Mouse (Mus musculus): ENCODE measurements around the gene Dcxr. TPM values are rescaled to one million over a fixed set of nuclear protein-coding genes. Genes with fewer than 3 reads are reported as not detected.

The Dcxr gene
- polyA plus RNA-seq, 1 experiment from 2014 or later = 15.9 TPM

Other genes with a start within 250 kb of the Dcxr start
- 187 and 250 TPM in 2 replicates for gene Mrpl12, start 242.7 kb downstream of the Dcxr start, polyA plus RNA-seq (2016; fragmentation: Nextera tagmentation; extraction: Ambion mirVana)
- gene Slc25a10, start 235.4 kb downstream of the Dcxr start, polyA plus RNA-seq (2016; fragmentation: Nextera tagmentation; extraction: Ambion mirVana) = 69.0 and 71.8 TPM in 2 replicates
- 0.26 and 1.1 TPM in 2 replicates for gene Gcgr, start 196.6 kb downstream of the Dcxr start, polyA plus RNA-seq (2016; fragmentation: Nextera tagmentation; extraction: Ambion mirVana)
- gene Mcrip1, start 177.6 kb downstream of the Dcxr start, polyA plus RNA-seq (2016; fragmentation: Nextera tagmentation; extraction: Ambion mirVana) = 223 and 235 TPM in 2 replicates
- gene Ppp1r27, start 176.1 kb downstream of the Dcxr start, polyA plus RNA-seq (2016; fragmentation: Nextera tagmentation; extraction: Ambion mirVana) = 0.25 and 0.26 TPM in 2 replicates
- gene P4hb, start 154.0 kb downstream of the Dcxr start, polyA plus RNA-seq (2016; fragmentation: Nextera tagmentation; extraction: Ambion mirVana) = 613 and 656 TPM in 2 replicates
- gene Arhgdia, start 145.7 kb downstream of the Dcxr start, polyA plus RNA-seq (2016; fragmentation: Nextera tagmentation; extraction: Ambion mirVana) = 742 and 814 TPM in 2 replicates
- gene Alyref, start 128.9 kb downstream of the Dcxr start, polyA plus RNA-seq (2016; fragmentation: Nextera tagmentation; extraction: Ambion mirVana) = 720 and 728 TPM in 2 replicates
- gene Anapc11, start 128.9 kb downstream of the Dcxr start, polyA plus RNA-seq (2016; fragmentation: Nextera tagmentation; extraction: Ambion mirVana) = 201 and 207 TPM in 2 replicates
- 0.56 TPM in 1 of 2 replicates, not detected in the other for gene Npb, start 118.8 kb downstream of the Dcxr start, polyA plus RNA-seq (2016; fragmentation: Nextera tagmentation; extraction: Ambion mirVana)
- 161 and 169 TPM in 2 replicates for gene Pcyt2, start 109.3 kb downstream of the Dcxr start, polyA plus RNA-seq (2016; fragmentation: Nextera tagmentation; extraction: Ambion mirVana)
- 27.2 and 28.8 TPM in 2 replicates for gene Sirt7, start 102.0 kb downstream of the Dcxr start, polyA plus RNA-seq (2016; fragmentation: Nextera tagmentation; extraction: Ambion mirVana)
- gene Mafg, start 93.7 kb downstream of the Dcxr start, polyA plus RNA-seq (2016; fragmentation: Nextera tagmentation; extraction: Ambion mirVana) = 25.9 and 28.1 TPM in 2 replicates
- gene Pycr1, start 83.5 kb downstream of the Dcxr start, polyA plus RNA-seq (2016; fragmentation: Nextera tagmentation; extraction: Ambion mirVana) = 40.6 TPM in 2 replicates
- gene Myadml2, start 79.1 kb downstream of the Dcxr start, polyA plus RNA-seq (2016; fragmentation: Nextera tagmentation; extraction: Ambion mirVana) = not detected in 2 replicates
- gene Notum, start 66.1 kb downstream of the Dcxr start, polyA plus RNA-seq (2016; fragmentation: Nextera tagmentation; extraction: Ambion mirVana) = 9.1 and 10.1 TPM in 2 replicates
- gene Aspscr1, start 54.3 kb downstream of the Dcxr start, polyA plus RNA-seq (2016; fragmentation: Nextera tagmentation; extraction: Ambion mirVana) = 166 and 171 TPM in 2 replicates
- gene Cenpx, start 13.5 kb downstream of the Dcxr start, polyA plus RNA-seq (2016; fragmentation: Nextera tagmentation; extraction: Ambion mirVana) = 122 and 123 TPM in 2 replicates
- 52.8 and 60.8 TPM in 2 replicates for gene Lrrc45, start 13.4 kb downstream of the Dcxr start, polyA plus RNA-seq (2016; fragmentation: Nextera tagmentation; extraction: Ambion mirVana)
- 25.4 and 28.8 TPM in 2 replicates for gene Rac3, start 5.8 kb downstream of the Dcxr start, polyA plus RNA-seq (2016; fragmentation: Nextera tagmentation; extraction: Ambion mirVana)
- gene Cbr2, start 4.8 kb upstream of the Dcxr start, polyA plus RNA-seq (2016; fragmentation: Nextera tagmentation; extraction: Ambion mirVana) = 15.2 and 16.3 TPM in 2 replicates
- 9.3 and 20.0 TPM in 2 replicates for gene Hmga1b, start 35.5 kb upstream of the Dcxr start, polyA plus RNA-seq (2016; fragmentation: Nextera tagmentation; extraction: Ambion mirVana)
- 35.7 and 40.4 TPM in 2 replicates for gene Rfng, start 56.9 kb upstream of the Dcxr start, polyA plus RNA-seq (2016; fragmentation: Nextera tagmentation; extraction: Ambion mirVana)
- 269 and 270 TPM in 2 replicates for gene Gps1, start 57.0 kb upstream of the Dcxr start, polyA plus RNA-seq (2016; fragmentation: Nextera tagmentation; extraction: Ambion mirVana)
- gene Dus1l, start 69.1 kb upstream of the Dcxr start, polyA plus RNA-seq (2016; fragmentation: Nextera tagmentation; extraction: Ambion mirVana) = 122 and 136 TPM in 2 replicates
- 125 and 139 TPM in 2 replicates for gene Fasn, start 97.3 kb upstream of the Dcxr start, polyA plus RNA-seq (2016; fragmentation: Nextera tagmentation; extraction: Ambion mirVana)
- 7.0 and 7.2 TPM in 2 replicates for gene Ccdc57, start 205.6 kb upstream of the Dcxr start, polyA plus RNA-seq (2016; fragmentation: Nextera tagmentation; extraction: Ambion mirVana)
- 119 and 165 TPM in 2 replicates for gene Slc16a3, start 221.2 kb upstream of the Dcxr start, polyA plus RNA-seq (2016; fragmentation: Nextera tagmentation; extraction: Ambion mirVana)

Measured in limb, embryonic 10.5 days (tissue).